Mouse (Mus musculus): ENCODE measurements around the gene Spats2l.

- TF ChIP-seq POLR2A (IDR thresholded peaks at IDR 0.05; ENCODE audit: insufficient read depth, low read depth, low read length) = no peak
- no peak for TF ChIP-seq CTCF (IDR thresholded peaks at IDR 0.05)
- TF ChIP-seq EP300 (IDR thresholded peaks at IDR 0.05; ENCODE audit: insufficient read depth, low read depth, low read length) = no peak
Measured at GRCm38 (mm10) chr1:57800846-57801245, 26.9 kb downstream of the Spats2l start.
